Mouse (Mus musculus) ovary, adult 2 months (tissue): ENCODE measurements around the gene Actl11. TPM values are rescaled to one million over a fixed set of nuclear protein-coding genes. Genes with fewer than 3 reads are reported as not detected.

Experiments used
- polyA plus RNA-seq: library from polyadenylated mRNA; depleted of rRNA; stranded (reverse); fragments of >200 nt; gene quantifications from 2 replicates; pipeline ENCODE4 v1.2.3, GENCODE M21; 2012; rRNA removed

The Actl11 gene
- polyA plus RNA-seq: not detected in 2 replicates

DNA sequence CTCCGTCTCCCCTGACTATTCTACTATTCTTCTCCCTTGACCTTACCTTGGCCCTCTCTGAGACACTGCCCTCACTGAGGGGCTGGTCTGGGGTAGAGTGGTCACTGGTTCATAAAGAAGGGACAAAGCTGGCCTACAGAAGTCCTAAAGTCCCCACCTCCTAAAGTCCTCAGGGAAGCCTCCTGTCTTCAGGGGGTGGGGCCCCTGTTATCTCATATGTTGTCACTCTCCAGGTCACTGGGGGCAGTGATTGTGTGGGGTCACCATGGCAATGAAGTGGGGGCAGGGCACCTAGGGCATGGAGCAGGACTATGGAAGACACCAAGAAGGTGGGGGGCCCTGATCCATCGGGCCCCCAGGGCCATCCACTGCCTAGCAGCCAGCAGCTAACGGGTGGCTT lies at the start of gene Actl11:
Gene Actl11 (plus strand): TSS at position 301 of the 400 bp plus-strand sequence.

GRCm38 (mm10) chr9:107887804-107888266 lies 40.4 kb upstream of the Actl11 start, which contains the start of gene Mon1a:
Gene Mon1a (plus strand): TSS chr9:107888151.

DNA sequence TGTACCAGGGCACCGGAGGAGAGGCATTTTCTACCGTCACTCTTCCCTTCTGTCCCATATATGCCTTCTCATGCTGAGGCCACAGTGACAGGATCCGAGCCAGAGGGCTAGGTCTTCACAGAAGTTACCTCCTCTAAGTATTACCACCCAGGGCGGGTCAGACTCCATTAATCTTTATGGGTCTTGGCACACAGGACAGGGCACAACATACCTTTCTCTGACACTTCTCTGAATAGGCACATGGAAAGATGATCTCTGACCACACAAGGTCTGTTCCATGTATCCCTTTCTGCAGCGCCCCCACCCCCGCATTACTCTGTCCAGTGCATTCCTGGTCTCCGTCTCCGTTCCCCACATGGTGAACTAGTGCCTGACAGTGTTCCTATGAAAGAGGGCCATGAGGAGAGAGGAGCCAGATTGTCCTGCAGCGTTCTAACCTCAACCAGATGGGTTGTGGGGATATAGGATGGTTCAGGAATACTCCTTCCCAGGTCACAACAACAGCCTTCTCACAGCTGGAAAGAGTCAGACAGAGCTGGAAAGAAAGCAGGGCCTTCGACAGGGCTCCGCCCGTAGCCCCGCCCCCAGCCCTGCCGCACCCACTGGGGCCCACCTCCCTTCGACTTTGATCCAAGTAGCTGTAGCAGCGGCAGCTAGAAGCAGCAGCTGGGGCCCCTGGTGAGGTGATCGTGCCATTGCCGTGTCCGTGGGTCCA lies 21.9 kb upstream of the Actl11 start, which contains the start of gene Mst1r:
Gene Mst1r (plus strand): TSS at position 622 of the 715 bp plus-strand sequence.

DNA sequence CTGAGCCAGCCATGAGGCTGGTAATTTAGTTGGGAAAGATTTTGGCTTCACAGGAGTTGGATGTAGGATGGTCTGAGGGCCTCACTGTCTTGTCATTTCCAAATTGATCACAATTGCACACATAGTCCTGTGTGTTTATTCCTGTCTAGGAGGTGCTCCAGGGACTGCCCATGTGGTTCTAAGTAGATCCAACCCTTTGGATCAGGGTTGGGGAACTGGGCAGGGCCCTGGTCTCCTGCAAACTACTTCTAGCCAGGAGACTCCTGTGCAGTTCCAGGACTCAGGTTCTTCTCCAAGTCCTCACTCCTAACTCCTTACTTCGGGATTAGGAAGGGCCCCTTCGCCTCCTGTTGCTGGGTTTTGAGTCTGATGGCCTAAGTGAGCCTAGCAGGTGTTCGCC lies 7.1 kb downstream of the Actl11 start, which contains the start of gene Camkv:
Gene Camkv (plus strand): TSS at position 301 of the 400 bp plus-strand sequence.

DNA sequence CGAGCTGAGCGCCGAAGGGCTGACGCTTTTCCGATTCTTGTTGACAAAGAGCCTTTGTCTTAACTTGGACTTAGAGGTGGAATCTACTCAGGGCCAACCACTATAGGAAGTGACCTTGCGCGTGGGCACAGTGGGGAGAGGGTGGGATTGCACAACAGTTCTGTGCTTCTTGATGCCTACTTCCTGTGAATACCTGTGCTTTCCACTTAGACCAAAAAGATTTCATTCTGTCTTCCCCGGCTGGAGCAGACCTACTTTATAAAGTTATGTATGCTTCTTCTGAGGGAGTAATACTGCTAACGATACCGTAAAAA lies 21.6 kb downstream of the Actl11 start, which contains the start of gene Traip:
Gene Traip (plus strand): TSS at position 215 of the 314 bp plus-strand sequence.

GRCm38 (mm10) chr9:107975399-107976386 lies 47.4 kb downstream of the Actl11 start, which contains the start of gene Uba7:
Gene Uba7 (plus strand): TSS chr9:107975505.

Other genes with a start within 250 kb of the Actl11 start
- 0.17 and 0.21 TPM in 2 replicates for gene Gnat1, start 248.8 kb upstream of the Actl11 start, polyA plus RNA-seq
- 123 and 153 TPM in 2 replicates for gene Sema3f, start 218.0 kb upstream of the Actl11 start, polyA plus RNA-seq
- gene Rbm5, start 157.5 kb upstream of the Actl11 start, polyA plus RNA-seq: 69.0 and 96.6 TPM in 2 replicates
- gene Rbm6, start 55.2 kb upstream of the Actl11 start, polyA plus RNA-seq: 16.1 and 17.1 TPM in 2 replicates
- gene Mon1a, start 40.3 kb upstream of the Actl11 start, polyA plus RNA-seq: 42.1 and 43.0 TPM in 2 replicates
- 48.6 and 48.9 TPM in 2 replicates for gene Mst1r, start 21.6 kb upstream of the Actl11 start, polyA plus RNA-seq
- gene Camkv, start 7.2 kb downstream of the Actl11 start, polyA plus RNA-seq: 0.30 and 0.47 TPM in 2 replicates
- gene Traip, start 21.7 kb downstream of the Actl11 start, polyA plus RNA-seq: 1.5 and 3.1 TPM in 2 replicates
- 58.8 and 64.4 TPM in 2 replicates for gene Uba7, start 47.0 kb downstream of the Actl11 start, polyA plus RNA-seq
- 2.7 TPM in 2 replicates for gene Gm20661, start 54.6 kb downstream of the Actl11 start, polyA plus RNA-seq
- gene Inka1, start 57.4 kb downstream of the Actl11 start, polyA plus RNA-seq: 21.3 and 24.2 TPM in 2 replicates
- 99.9 and 106 TPM in 2 replicates for gene Cdhr4, start 64.0 kb downstream of the Actl11 start, polyA plus RNA-seq
- 6.8 and 10.1 TPM in 2 replicates for gene Gm20662, start 67.9 kb downstream of the Actl11 start, polyA plus RNA-seq
- 209 and 244 TPM in 2 replicates for gene Ip6k1, start 74.0 kb downstream of the Actl11 start, polyA plus RNA-seq
- gene Gmppb, start 120.8 kb downstream of the Actl11 start, polyA plus RNA-seq: 21.7 and 28.2 TPM in 2 replicates
- gene Amigo3, start 124.7 kb downstream of the Actl11 start, polyA plus RNA-seq: 6.8 and 8.7 TPM in 2 replicates
- 0.25 and 0.45 TPM in 2 replicates for gene Mst1, start 152.0 kb downstream of the Actl11 start, polyA plus RNA-seq
- 113 and 122 TPM in 2 replicates for gene Rnf123, start 154.9 kb downstream of the Actl11 start, polyA plus RNA-seq
- 90.7 and 116 TPM in 2 replicates for gene Apeh, start 166.1 kb downstream of the Actl11 start, polyA plus RNA-seq